Mouse (Mus musculus) heart, postnatal 14 days (tissue): ENCODE data around the gene Nrxn3. TPM values are rescaled to one million over a fixed set of nuclear protein-coding genes. Genes with fewer than 3 reads are reported as not detected.
A peak's percentile ranks its signal among the peaks of the same experiment; 100 is the strongest.

Experiments used
- DNase-seq, 2 experiments: peaks; one replicate each; pipeline ENCODE4 v3.0.0; 2021 to 2022
- intact Hi-C: fragments of 180-260 bp; cut with DNase I; formaldehyde crosslinking; loops from one replicate; pipeline ENCODE4 v1.15.1; 2025
- total RNA-seq, 2 experiments: library from RNA; stranded (reverse); gene quantifications; 2 replicates each; pipeline ENCODE4 v1.2.3; 2021

Nrxn3 gene
- total RNA-seq, 2 experiments from 2014 or later = 0.41 to 0.60 TPM

DNA sequence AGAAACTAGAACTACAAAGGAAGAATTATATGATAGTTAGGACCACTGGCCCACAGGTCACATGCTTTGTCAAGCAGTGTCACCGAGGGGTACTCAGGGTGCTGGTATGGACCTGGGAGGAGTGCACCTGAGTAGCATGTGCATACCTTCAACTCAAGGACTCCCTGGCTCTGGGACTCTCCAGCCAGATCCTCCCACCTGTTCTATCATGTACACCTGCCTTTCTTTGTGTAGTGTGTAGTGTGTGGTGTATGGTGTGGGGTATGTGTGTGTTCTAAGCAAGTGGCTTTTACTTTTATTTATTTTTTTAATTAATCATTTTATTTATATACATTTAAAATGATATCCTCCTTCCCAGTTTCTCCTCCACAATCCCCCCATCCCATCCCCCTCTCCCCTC, 86.3 kb downstream of the Nrxn3 start:
- DNase-seq = no peak
- intact Hi-C loops = no loop called here

DNA sequence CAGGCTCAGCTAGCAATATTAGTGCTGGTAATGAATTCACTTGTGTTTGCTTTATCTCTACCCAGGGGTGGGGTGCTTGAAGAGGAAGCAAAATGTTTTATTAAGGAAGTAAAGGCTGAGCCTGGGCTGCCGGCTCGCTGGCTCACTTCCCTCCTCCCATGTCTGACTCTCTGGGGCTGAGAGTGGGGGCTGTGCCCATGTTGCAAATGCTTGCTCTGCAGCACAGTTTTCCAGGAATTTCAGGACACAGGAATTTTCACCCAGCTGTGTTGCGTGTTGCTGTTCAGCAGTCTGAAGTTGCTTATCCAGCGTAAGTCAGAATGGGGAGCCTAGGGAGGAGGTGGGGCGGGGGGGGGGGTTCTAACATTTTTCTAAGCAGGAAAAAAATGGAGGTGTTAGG, 89.5 kb downstream of the Nrxn3 start:
- peak; percentile 3 to 9 for DNase-seq
- intact Hi-C loops = no loop called here

DNA sequence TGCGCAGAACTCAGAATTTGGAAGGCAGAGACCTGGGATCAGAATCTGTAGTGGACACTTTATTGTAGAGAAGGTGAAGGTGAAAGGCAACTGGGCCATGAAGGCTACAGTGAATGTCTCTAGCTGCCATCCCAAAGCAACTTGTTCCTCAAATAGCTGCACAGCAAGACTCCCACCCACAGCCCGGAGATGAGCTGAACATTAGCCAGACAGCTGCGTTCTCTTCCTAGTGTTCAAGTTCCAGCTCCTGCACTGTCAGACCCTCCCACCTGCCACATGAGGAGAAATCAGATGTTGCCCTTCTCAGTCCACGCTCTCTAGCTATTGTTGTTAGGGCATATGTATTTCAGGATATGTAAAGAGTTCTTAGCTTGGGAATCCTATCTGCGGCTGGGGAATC, 94.2 kb downstream of the Nrxn3 start:
- intact Hi-C loops = no loop called here
- DNase-seq = no peak

DNA sequence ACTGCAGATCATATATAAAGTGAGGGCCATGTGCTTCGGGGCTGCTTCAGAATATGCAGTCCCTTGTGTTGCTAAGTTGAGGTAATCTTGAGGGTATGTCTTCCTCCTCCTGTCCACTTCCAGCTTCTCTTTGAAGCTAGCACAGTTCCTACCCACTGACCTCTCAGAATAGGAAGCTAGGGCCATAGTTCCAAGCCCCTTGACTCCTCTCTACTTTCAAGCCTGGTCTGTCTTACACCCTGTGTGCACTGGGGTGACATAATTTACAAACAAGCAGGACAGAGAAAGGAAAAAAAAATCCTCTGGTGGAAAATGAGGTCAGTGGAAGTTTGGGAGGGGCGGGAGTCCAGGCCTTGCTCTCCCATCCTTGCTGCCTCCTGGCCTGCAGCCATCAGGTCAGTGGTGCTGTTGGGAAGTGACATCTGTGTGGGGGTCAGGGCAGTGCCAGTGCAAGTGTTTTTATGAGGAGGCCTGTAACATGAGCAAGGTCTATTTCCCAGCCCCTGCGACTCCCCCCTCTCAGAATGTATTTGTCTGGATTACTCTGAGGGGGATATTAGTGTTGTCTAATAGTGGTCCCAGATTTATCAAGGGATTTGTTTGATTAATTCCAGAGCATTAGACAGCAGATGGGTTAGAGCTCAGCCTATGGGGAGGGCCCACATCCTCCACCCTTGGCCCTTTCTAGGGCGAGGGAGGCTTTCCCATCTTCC, 96.1 kb downstream of the Nrxn3 start:
- intact Hi-C loops = no loop called here

DNA sequence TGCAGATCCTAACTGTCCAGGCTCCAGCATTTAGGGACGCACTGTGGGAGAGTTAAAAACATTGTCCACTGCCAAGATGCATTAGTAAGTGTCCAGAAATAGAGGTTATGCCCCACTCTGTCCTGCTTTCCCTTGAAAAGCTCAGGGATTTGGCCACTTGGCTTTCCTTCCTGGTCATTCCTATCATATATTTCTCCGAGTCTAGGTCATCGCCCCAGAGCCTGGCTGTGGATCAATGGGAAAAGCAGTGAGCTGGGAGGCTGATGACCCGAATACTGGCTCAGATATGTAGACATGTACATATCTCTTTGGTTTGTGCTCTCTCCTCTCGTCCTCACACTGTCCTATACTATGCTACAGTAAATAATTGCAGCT, 96.6 kb downstream of the Nrxn3 start:
- intact Hi-C loops = no loop called here
- no peak for DNase-seq

More for the DNA sequence above, 96.1 kb downstream of the Nrxn3 start:
- DNase-seq = peak; percentile 28 to 40

DNA sequence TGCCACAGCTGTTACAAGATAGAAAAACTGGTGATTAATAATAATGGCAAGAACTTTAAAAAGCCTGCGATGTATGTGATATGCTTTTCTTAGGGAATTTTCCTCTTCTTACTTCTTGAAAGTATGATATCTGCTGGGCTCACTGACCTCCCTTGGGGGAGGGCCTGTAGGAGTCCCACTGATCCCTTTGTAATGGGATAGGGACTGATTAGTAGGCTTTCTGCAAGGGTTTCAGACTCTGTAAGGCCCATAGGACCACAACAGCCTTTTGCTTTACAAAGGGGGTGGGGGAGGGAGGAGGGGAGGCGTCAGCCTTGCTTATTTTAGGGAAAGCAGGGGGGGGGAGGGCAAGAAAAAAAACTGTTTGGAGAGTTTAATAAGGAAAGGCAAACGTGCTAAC, 97.5 kb downstream of the Nrxn3 start:
- DNase-seq = no peak
- intact Hi-C loops = no loop called here

DNA sequence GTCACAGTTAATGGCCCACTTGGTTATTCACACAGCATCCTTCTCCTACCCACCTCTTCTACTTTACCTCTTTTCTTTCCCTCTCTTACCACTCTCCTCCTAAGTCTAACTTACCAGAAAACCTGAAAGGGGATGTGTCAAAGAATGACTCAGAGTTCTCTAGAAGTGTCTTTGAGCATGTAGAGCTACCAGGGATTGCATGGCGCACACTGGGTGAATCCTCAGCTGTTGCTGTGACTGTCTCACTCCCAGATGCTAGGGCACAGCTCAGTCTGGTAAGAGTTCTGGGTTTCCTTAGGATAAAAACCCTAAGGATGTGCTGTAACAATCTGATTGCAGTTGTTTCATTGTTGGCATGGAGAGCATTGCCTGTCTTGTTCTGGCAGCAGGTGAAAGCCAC, 108.2 kb downstream of the Nrxn3 start:
- intact Hi-C loops = no loop called here
- no peak for DNase-seq

DNA sequence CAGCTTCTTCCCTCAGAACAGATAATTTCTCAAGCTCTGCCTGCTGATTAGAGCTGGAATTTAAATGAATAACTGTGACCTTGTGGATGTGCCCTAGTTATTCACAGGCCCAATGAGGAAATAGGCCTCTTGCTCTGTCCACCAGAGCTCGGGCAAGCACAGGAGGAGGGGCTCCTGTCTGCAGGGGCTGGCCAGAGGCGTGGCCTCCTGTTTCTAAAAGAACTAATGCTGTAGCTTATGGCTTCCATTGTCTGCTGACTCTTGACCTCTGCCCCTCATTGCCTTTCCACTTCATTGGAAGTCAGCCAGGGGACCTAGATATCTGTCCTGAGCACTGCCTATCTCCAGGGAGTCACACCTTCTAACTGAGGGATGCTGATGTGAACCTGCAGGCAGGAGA, 113.1 kb downstream of the Nrxn3 start:
- no peak for DNase-seq
- intact Hi-C loops = no loop called here

DNA sequence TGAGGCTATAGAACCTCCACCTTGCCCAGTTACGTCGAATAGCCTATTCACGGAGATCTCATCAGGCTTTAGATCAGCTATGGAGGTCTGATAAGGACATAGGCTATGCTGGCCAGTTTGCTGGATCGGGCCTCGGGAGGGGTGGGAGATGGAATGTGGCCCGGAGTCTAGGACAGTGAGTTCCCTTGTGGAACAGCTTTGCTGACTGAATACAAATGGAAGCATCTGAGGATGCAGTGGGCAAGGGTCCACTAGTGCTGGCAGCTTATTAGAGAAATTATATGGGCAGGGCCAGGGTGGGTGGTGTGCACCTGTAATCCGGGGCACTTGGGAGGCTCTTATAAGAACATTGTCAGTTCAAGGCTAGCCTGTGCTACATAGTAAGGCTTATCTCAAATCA, 117.0 kb downstream of the Nrxn3 start:
- DNase-seq = no peak
- intact Hi-C loops = no loop called here

DNA sequence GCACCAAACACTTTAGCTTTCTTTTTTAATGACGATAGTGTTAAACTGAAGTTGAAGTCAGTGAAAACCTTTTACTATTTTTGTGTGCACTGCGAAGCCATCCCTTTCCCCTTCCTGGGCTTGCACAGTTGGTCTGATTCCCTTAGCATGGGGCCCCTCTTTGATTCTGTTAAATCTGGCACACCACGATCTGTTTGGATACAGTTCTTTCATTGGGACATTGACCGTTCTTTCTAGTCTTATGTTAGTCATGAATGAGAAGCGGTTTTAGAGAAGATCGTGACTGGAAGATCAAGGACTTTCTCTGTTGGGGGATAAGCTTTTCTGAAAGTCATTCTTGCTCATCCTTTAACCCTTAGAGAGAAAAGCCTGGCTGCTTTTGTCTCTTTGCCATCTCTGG, 118.7 kb downstream of the Nrxn3 start:
- intact Hi-C loops = no loop called here
- no peak for DNase-seq

DNA sequence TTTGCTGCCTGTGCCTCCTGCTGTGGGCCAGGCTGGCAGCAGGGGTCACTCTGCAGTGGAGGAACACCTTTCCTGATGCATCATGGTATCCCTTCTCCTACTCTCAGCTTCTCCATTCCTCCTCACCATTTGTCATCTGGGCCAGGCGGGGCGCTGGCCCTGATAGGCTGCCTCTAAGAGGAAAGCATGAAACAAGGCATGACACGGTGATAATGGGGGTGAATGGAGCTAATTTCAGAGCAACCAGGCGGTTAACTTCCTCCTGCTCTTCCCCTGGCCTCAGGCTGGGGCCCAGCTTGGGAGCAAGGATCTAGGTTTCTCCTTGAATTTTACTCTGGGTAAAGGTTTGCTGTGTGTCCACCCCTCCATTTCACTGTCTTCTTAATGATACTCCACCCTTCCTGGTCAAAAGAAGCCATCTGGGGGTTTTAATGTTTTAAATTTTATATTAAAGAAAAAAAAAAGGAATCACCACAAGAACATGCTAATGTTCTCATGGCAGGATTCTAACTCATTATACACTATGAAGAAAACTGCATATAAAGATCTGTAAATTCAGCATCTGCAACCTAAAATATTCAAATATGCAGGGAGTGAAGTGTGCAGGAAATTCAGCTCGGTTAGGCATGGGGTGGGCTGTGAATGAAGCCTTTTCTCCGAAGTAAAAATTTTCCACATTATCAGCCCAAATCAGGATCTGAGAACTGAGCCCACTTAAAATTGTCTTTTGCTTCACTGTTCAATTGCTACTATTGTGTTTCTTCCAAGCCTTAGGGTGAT, 127.9 kb downstream of the Nrxn3 start:
- intact Hi-C loops = no loop called here
- no peak for DNase-seq

DNA sequence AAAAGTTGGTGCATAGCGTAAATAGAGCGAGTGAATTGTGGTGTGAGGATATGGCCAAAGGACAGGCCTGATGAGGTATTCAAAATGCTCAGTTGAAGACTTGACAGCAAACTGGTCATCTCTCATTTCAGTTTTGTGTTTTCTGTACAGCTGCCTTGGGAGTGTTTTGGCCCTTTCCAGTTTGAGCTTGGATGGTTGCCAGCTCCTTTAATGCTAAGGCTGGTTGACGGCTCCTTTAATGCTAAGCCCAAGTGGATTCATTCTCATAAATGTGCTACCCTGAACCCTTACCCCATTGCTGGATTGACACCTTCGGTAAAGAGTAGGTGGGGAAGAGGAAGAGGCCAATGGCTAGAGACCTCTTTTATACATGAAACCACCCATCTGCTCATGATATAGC, 131.4 kb downstream of the Nrxn3 start:
- no peak for DNase-seq
- intact Hi-C loops = no loop called here

DNA sequence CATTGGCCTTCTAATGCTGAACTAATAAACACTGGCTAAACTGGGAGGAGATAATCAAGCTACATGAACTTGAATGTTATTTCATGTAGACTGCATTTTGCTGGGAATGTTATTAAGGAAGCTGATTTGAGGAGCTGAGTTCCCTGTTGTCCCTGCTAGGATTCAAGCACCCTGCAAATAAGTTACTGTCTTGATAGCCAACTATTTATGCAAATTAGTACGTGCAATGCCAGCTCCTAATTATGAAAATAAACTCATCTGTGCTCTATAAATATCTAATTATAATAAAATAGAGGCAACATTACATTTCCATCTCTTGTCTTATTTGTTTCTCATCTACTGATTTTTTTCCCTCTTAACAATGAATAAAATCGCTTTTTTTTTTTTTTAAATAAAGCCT, 135.0 kb downstream of the Nrxn3 start:
- no peak for DNase-seq

DNA sequence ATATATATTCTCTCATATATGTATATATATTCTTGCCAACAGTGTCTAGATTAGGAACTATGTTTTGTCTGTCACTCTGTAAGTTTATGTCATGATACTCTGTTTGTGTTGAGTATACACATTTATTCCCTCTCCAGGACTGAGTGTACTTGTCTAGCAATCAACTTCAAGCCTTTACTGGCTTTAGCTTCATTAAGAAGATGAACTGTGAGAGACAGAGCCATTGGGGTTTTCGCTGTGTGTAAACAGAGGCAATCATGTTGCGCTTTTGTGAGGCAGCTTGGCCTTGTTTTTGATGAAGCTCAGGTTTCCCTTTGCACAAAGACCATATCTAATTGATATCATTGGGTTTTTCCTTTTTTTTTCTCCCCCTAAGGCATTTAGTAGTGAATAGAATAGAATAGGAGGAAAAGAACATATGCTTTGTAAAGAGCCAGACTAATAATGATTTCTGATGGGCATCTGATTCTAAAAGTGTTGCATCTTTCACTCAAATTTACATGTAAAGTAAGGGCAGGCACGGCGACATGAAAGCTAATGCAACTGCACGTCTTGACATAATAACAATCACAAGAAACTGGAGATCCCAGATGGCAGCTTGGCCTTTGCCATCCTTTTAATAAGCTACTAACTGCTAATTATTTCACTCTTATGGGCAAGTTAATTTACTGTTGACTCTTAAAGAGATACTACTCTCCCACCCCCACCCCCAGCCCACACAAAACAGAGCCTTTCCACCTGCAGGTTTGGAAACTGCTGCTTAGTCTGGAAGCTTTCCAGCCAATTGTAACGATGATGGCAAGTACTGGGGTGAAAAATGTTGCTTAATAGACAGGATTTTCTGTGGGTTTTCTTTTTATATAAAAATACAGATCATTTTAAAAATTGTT, 137.0 kb downstream of the Nrxn3 start:
- intact Hi-C loops = no loop called here
- no peak for DNase-seq

More for the DNA sequence above, 135.0 kb downstream of the Nrxn3 start:
- intact Hi-C loops = no loop called here

DNA sequence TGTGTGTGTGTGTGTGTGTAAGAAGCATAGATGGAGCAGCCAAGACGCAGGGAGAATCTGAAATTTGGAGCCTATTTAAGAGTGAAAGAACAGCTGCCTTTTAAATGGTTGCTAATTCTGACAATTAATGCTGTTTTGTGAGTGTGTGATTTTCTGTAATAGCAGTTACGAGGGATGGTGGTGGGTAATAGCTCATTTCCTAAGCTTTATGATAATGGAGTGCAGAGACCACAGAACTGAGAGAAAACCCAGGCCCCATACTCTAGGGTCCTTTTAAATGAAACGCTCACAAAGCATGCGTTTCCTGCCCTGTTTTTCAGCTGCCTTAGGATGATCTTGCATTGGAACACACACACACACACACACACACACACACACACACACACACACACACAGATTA, 137.7 kb downstream of the Nrxn3 start:
- intact Hi-C loops = no loop called here
- DNase-seq = no peak

DNA sequence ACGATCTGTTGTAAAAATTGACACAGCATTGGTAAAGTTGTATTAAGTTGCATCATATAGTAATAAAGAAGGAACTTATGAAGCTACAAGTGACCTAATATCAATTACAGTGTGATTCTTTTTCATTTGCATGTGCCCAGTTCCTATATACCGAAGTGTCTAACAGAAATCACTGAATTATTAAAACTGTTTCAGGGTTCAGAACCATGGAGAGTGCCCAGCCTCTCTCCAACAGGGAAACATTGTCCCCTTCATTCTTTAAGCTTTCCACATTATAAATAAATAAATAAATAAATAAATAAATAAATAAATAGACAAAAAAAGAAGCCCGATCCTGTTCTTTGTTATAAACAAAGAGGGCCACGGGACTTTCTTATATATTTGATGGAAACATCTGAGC, 140.4 kb downstream of the Nrxn3 start:
- no peak for DNase-seq
- intact Hi-C loops = no loop called here

DNA sequence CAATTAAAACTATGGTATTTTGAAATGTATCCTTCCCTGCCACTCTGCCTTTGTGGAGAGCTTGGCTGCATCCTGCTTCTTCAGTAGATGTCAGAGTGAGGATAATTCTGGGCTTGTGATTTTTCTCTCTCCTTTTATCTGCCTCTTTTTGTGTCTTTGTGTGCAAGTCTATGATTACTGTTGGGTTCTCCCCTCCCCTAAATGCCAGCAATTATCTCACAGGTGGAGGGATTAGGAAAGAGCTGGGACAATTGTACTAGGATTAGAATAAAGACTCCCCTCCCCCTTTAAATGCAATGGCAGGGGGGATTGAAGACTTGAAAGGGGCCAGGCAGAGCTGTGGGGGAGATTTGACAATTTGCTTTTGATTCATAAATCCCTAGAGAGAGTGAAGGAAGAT, 145.6 kb downstream of the Nrxn3 start:
- intact Hi-C loops = no loop called here
- DNase-seq = no peak

DNA sequence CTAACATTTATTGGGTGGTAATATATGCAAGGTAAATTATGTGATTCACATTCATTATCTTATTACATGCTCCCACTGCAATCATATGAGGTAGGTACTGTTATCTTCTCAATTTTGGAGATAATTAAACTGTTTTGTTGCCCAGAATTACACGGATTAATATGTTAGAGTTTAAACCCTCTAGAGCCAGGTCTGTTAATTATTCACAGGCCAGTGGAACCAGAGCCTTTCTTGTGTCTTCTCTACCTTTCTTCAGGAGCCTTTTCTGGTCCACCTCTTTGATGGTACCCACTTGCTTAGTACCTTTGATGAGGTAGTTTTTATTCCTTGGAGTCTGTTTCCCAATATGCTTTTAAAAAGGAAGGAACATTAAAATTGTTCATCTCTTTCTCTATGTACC, 174.7 kb downstream of the Nrxn3 start:
- DNase-seq = no peak
- intact Hi-C loops = no loop called here

DNA sequence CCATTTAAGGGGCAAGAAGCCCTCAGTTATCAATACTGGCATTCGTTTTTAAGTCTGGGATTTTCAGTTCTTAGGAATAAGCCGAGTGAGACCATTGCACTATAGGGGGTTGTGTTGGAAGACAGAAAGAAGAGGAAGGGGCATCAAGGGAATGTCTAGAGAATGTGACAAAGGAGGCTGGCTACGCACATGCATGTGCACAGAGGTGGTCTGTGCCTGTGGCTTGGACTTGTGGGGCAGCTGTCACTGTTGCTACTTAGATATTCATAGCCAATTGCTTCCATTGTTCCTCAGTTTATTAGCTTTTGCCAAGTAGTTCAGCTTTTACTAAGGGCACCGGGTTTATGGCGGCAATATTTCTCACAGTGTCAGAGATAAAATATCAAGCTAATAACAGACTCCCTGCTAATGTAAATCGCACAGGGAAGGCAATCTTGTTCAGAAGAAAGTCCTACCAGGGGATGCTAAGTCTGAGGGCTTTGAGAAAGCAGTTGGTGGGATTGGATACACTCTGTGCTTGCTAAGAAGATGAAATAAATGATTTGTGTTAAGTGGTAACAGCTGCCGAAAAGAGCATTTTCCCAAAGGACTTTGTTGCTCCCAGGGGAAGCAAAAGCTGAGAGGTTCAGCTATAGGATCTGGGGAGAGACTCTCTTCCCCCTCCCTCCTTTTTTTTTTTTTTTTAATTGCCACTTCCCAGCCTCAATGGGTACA, 177.5 kb downstream of the Nrxn3 start:
- intact Hi-C loops = no loop called here
- no peak for DNase-seq

DNA sequence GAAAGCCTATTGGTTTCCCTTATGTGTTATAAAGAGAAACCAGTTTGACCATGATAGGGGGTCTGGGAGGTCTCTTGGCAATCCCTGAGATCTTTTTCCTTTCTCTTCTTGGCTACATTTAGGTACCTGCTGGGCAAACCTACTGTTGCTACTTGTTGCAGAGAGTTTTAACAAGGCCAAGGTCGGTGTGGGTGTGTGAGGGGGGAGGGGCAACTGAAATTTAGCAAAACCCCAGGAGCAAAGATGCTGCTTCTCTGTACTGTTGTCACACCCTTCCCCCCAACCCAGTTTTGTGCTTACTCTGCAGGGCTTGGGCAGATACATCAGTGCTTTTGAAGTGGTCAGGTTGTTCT, 178.0 kb downstream of the Nrxn3 start:
- intact Hi-C loops = no loop called here

DNA sequence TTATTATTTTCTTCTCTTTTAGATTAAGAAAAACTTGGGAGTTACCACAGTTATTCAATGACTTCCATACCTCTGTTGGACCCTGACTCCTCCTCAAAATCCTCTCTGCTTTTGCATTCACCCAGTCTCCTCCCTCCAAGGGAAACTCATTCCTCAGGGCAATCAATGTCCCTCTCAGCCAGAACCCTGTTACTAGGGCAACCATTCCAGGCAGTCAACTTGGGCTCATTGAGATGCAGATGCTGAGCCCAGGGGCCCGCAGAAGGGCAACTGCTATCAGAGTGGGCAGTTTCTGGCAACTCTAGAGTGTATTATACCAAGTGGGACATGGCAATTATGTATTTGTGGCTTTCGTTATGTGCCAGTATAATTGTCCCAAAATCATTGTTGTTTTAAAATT, 188.1 kb downstream of the Nrxn3 start:
- intact Hi-C loops = no loop called here

More for the DNA sequence above, 178.0 kb downstream of the Nrxn3 start:
- no peak for DNase-seq

More for the DNA sequence above, 188.1 kb downstream of the Nrxn3 start:
- DNase-seq = no peak
